Comparison of ENCODE assay signal across 10 mouse cellular contexts in genomic region chr19:44755693-44756420, GRCm38 (mm10). TPM values are rescaled to one million over a fixed set of nuclear protein-coding genes. Genes with fewer than 3 reads are reported as not detected.
DNase-seq lines count a peak whose midpoint lies in the region; ATAC-seq and TF ChIP-seq lines count a peak whose summit lies in the region.
"Had no signal": no experiment of that assay in that cellular context is flagged by ENCODE, and none has a peak within 500 bp of the region (broad histone marks: within the 10 kb centered on the region; RNA-seq: fewer than 3 reads in every experiment).

Pax2 (plus strand) TSS chr19:44756045.

- H3K9me3 ChIP-seq in limb, embryonic 13.5 days, result no peaks in the 10 kb centered on the region
- H3K9me3 ChIP-seq in stomach, postnatal 0 days (ENCODE audit: control insufficient read depth, low read length), result no peaks in the 10 kb centered on the region

- H3K4me1 ChIP-seq in cerebellum, adult 2 months (ENCODE audit: control insufficient read depth, insufficient read depth, low read length), result peaks cover 2% of the 10 kb centered on the region; the same call in 1 of the 2 replicates
- peaks cover 27% of the 10 kb centered on the region for H3K4me1 ChIP-seq in limb, embryonic 13.5 days
- no peaks in the 10 kb centered on the region for H3K4me1 ChIP-seq in stomach, postnatal 0 days (replicated peaks; ENCODE audit: control insufficient read depth, insufficient read depth)

- intact Hi-C loops in heart, postnatal 36 days (cut with DNase I), result loop anchor here (2.0 kb wide), 2 partner anchors 131 to 173 kb away; no protein-coding TSS in a partner anchor

- under 1% methylated on average over 52 of the region's 52 CpGs for WGBS in cerebellum, adult 2 months
- WGBS in limb, embryonic 13.5 days, result under 1% methylated on average over 48 of the region's 52 CpGs
- under 1% methylated on average over 51 of the region's 52 CpGs for WGBS in stomach, postnatal 0 days

- peak within 1 kb of the TSS; percentile 68 for H3K4me2 ChIP-seq in limb, embryonic 13.5 days (replicated peaks)
- peak within 1 kb of the TSS; percentile 54 for H3K4me2 ChIP-seq in stomach, postnatal 0 days (replicated peaks; ENCODE audit: low read depth)

- no peak within 1 kb of the TSS; the same call in 1 of the 2 replicates for H3K27ac ChIP-seq in cerebellum, adult 2 months (ENCODE audit: insufficient read depth, low read length)
- H3K27ac ChIP-seq in limb, embryonic 13.5 days, result no peak within 1 kb of the TSS
- H3K27ac ChIP-seq in stomach, postnatal 0 days (replicated peaks), result no peak within 1 kb of the TSS

- no peak for TF ChIP-seq EP300 in stomach, postnatal 0 days (optimal IDR thresholded peaks at IDR 0.05)

- no peak for DNase-seq in cerebellum, adult 2 months
- no peak for DNase-seq in cerebellum, adult 9-11 months
- DNase-seq in embryo, embryonic 11 days, result peak; percentile 72
- peak; percentile 48 to 55 for DNase-seq in heart, postnatal 36 days
- no peak for DNase-seq in stomach, postnatal 0 days (ENCODE audit: low spot score)
- no peak for DNase-seq in layer of hippocampus, adult 8-10 months (ENCODE audit: low spot score in 2 of 2)
- no peak for DNase-seq in urinary bladder, postnatal 14 days (ENCODE audit: low spot score)

- H3K9ac ChIP-seq in limb, embryonic 13.5 days, result 0 out of 2 replicates have a peak within 1 kb of the TSS, but pooled peaks have one; percentile 14
- H3K9ac ChIP-seq in stomach, postnatal 0 days (ENCODE audit: low read length), result no peak within 1 kb of the TSS

- TF ChIP-seq POLR2A in cerebellum, adult 2 months (IDR thresholded peaks at IDR 0.05; ENCODE audit: borderline replicate concordance, insufficient read depth, low read length), result no peak

- no peak for TF ChIP-seq CTCF in cerebellum, adult 2 months (IDR thresholded peaks at IDR 0.05; ENCODE audit: borderline replicate concordance, insufficient read depth, low read depth, low read length)
- no peak for TF ChIP-seq CTCF in stomach, postnatal 0 days (IDR thresholded peaks at IDR 0.05; ENCODE audit: low read depth)

- H3K36me3 ChIP-seq in limb, embryonic 13.5 days, result no peaks in the 10 kb centered on the region
- H3K36me3 ChIP-seq in stomach, postnatal 0 days (ENCODE audit: control insufficient read depth, insufficient read depth, low read length), result no peaks in the 10 kb centered on the region

- H3K27me3 ChIP-seq in cerebellum, adult 2 months (ENCODE audit: control insufficient read depth, insufficient read depth, low read length), result peaks cover 31% of the 10 kb centered on the region; the same call in 1 of the 2 replicates
- H3K27me3 ChIP-seq in limb, embryonic 13.5 days, result peaks cover 98% of the 10 kb centered on the region
- peaks cover 43% of the 10 kb centered on the region for H3K27me3 ChIP-seq in stomach, postnatal 0 days (ENCODE audit: control insufficient read depth, insufficient read depth, low read length)

- no peak for ATAC-seq in limb, embryonic 13.5 days (ENCODE audit: low FRiP score, low read depth)
- no peak for ATAC-seq in stomach, postnatal 0 days (ENCODE audit: low FRiP score, low TSS enrichment)

- peak within 1 kb of the TSS; percentile 19 for H3K4me3 ChIP-seq in cerebellum, adult 2 months (replicated peaks; ENCODE audit: insufficient read depth, low read depth, low read length)
- H3K4me3 ChIP-seq in limb, embryonic 13.5 days, result peak within 1 kb of the TSS; percentile 41
- peak within 1 kb of the TSS; percentile 31 for H3K4me3 ChIP-seq in stomach, postnatal 0 days (ENCODE audit: low read depth, low read length)

RNA-seq across cellular contexts. Expression of gene Pax2, which starts in this region (rescaled TPM):
- 8.4 and 9.0 TPM in 2 replicates for polyA plus RNA-seq in cerebellum, adult 2 months (2012; rRNA removed)
- total RNA-seq in heart, postnatal 36 days (2021), result not detected
- 0.04 TPM in 1 of 2 replicates, not detected in the other for polyA plus RNA-seq in limb, embryonic 13.5 days (2015; fragmentation: Nextera tagmentation; extraction: Ambion mirVana)
- 0.05 TPM in 1 of 2 replicates, not detected in the other for polyA plus RNA-seq in stomach, postnatal 0 days (2015; fragmentation: Nextera tagmentation; extraction: Ambion mirVana)
- under 1 TPM in 2 of 4 experiments, not detected in 2; 0.30 to 0.36 TPM for total RNA-seq in layer of hippocampus, adult 8-10 months (2022)
- total RNA-seq: gastrocnemius, adult 8-10 months had no signal
- polyA plus RNA-seq: C2C12 had no signal

Comparison
In these comparisons a context has a peak if more than half of its experiments do, and no peak if none do; other contexts are left out.
1. Peak in DNase-seq in heart, postnatal 36 days; RNA of the gene not detected or under 1 TPM.